Mouse (Mus musculus) midbrain, embryonic 13.5 days (tissue): Measurements from ENCODE around the gene Crip2. TPM values are rescaled to one million over a fixed set of nuclear protein-coding genes. Genes with fewer than 3 reads are reported as not detected.

ENCODE experiments used
- ATAC-seq: fragments of 200-750 bp; cut with Nextera tagmentation; 2 replicates; pipeline ENCODE4 v1.8.0; 2017; ENCODE audit warnings: mild to moderate bottlenecking, moderate TSS enrichment, moderate library complexity
- H3K27ac ChIP-seq: fragments of 300-500 bp; sonication (generic); 2 replicates; pipeline ENCODE4 v1.5.1; 2015; ENCODE audit warnings: inconsistent platforms, mild to moderate bottlenecking, moderate library complexity
- H3K27me3 ChIP-seq: fragments of 300-500 bp; sonication (generic); 2 replicates; pipeline ENCODE4 v1.6.1; 2015; ENCODE audit warnings: mild to moderate bottlenecking, inconsistent platforms
- H3K36me3 ChIP-seq: fragments of 300-500 bp; sonication (generic); 2 replicates; pipeline ENCODE4 v1.6.1; 2015; ENCODE audit warnings: mild to moderate bottlenecking, inconsistent platforms
- H3K4me1 ChIP-seq: fragments of 300-500 bp; sonication (generic); replicated peaks from 2 replicates; pipeline ENCODE4 v1.6.1; 2015; ENCODE audit warnings: inconsistent platforms
- H3K4me2 ChIP-seq: fragments of 300-500 bp; sonication (generic); replicated peaks from 2 replicates; pipeline ENCODE4 v1.6.1; 2015; ENCODE audit warnings: moderate library complexity, mild to moderate bottlenecking, inconsistent platforms
- H3K4me3 ChIP-seq: fragments of 300-500 bp; sonication (generic); replicated peaks from 2 replicates; pipeline ENCODE4 v1.5.1; 2015; ENCODE audit warnings: mild to moderate bottlenecking, inconsistent platforms
- H3K9ac ChIP-seq: fragments of 300-500 bp; sonication (generic); replicated peaks from 2 replicates; pipeline ENCODE4 v1.6.1; 2015; ENCODE audit warnings: mild to moderate bottlenecking, inconsistent platforms
- H3K9me3 ChIP-seq: fragments of 300-500 bp; sonication (generic); 2 replicates; pipeline ENCODE4 v1.6.1; 2016; ENCODE audit warnings: mild to moderate bottlenecking, inconsistent platforms
- WGBS: fragments of 180-500 bp; shearing (Covaris S2); methylation state at CpG from one replicate; pipeline ENCODE4 v1.1.7; 2015; 5-methylcytosine and 5-hydroxymethylcytosine counted together
- polyA plus RNA-seq: library from polyadenylated mRNA; unstranded; fragments of >200 nt; fragmentation: Nextera tagmentation; extraction: Ambion mirVana; gene quantifications from 2 replicates; pipeline ENCODE4 v1.2.1, GENCODE M21; 2015

The Crip2 gene
- polyA plus RNA-seq, 1 experiment from 2014 or later = 360 TPM

DNA sequence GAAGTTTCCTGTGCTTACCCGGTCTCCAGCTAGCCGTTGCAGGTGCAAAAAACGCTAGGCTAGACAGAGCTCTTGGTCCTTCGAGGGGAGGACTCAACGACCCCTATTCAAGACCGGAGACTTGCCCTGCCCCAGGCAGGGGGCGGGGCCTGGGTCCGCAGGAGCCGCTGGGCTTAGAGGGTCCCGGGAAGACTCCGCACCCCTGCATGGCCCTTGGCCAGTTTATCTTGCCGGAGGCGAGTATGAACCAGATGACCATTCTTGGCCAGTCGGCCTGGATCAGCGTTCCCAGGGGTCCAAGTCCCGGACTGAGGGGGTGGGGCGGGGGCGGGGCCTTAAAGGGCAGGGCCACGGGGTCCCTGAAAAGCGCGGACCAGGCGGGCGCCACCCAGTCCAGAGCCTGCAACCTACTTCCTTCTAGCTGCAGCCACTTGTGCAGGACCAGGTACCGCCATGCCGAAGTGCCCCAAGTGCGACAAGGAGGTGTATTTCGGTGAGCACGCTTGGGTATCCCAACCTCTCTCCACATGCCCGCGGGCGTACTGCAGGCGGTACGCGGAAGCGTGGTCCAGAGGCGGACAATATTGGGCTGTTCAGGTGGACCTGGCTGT, 11.7 kb downstream of the Crip2 start:
- H3K27ac ChIP-seq = no peak overlapping the region
- H3K4me3 ChIP-seq = peak overlapping the region; percentile 39
- H3K9me3 ChIP-seq = no peaks in the 10 kb centered on the region
- peak overlapping the region; percentile 62 for H3K4me2 ChIP-seq
- peak overlapping the region; percentile 52 for H3K9ac ChIP-seq
- WGBS = 1% methylated on average over 36 of the region's 36 CpGs
- peaks cover 38% of the 10 kb centered on the region for H3K4me1 ChIP-seq
- H3K36me3 ChIP-seq = no peaks in the 10 kb centered on the region
- ATAC-seq = no peak
- H3K27me3 ChIP-seq = peaks cover 49% of the 10 kb centered on the region

DNA sequence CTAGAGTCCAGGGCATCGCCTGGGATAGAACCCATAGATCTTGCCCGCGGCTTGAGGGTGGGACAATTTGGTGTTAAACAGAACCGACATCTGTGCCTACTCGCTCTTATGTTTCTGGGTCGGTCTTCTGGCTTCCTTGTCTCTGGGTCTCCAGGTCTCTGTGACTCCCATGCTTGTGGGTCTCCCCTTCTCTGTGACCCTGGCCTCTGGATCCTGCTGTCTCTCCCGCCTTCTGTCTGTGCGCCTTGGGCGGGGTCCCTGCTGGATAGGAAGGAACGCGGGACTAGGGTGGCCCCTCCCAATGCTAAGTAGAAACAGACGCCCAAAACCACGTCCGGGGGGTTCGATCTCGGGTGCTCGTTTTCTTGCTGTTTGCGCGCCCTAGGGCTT, 12.2 kb downstream of the Crip2 start:
- peaks cover 49% of the 10 kb centered on the region for H3K27me3 ChIP-seq
- no peaks in the 10 kb centered on the region for H3K9me3 ChIP-seq
- no peaks in the 10 kb centered on the region for H3K36me3 ChIP-seq
- H3K9ac ChIP-seq = peak overlapping the region; percentile 52
- peaks cover 43% of the 10 kb centered on the region for H3K4me1 ChIP-seq
- WGBS = 28% methylated on average over 19 of the region's 19 CpGs
- no peak overlapping the region for H3K27ac ChIP-seq
- ATAC-seq = no peak
- peak overlapping the region; percentile 62 for H3K4me2 ChIP-seq
- peak overlapping the region; percentile 39 for H3K4me3 ChIP-seq

DNA sequence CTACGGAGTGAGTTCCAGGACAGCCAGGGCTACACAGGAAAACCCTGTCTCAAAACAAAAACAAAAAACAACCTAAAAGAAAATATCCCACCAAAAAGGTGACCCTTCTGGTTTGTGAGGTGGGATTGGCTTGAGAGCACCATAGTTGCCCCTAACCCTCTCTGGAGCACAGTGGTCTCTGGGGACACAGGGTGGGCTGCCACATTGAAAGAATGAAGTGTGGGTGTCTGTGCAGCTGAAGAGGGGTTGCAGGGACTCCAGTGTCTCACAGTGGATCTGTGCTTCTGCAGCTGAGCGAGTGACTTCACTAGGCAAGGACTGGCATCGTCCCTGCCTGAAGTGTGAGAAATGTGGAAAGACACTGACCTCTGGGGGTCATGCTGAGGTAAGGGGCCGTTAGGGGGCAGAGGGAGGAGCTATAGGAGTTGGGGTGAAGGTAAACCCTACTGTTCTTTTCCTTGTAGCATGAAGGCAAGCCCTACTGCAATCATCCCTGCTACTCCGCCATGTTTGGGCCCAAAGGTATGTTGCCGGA, 13.0 kb downstream of the Crip2 start:
- WGBS = 79% methylated on average over 6 of the region's 6 CpGs
- Histone ChIP-seq H3K27ac (no peak overlapping the region), H3K9ac (no peak overlapping the region), H3K4me1 (peaks cover 42% of the 10 kb centered on the region), H3K9me3 (no peaks in the 10 kb centered on the region), H3K27me3 (peaks cover 49% of the 10 kb centered on the region), H3K4me3 (no peak overlapping the region), H3K4me2 (no peak overlapping the region), H3K36me3 (no peaks in the 10 kb centered on the region)
- no peak for ATAC-seq

DNA sequence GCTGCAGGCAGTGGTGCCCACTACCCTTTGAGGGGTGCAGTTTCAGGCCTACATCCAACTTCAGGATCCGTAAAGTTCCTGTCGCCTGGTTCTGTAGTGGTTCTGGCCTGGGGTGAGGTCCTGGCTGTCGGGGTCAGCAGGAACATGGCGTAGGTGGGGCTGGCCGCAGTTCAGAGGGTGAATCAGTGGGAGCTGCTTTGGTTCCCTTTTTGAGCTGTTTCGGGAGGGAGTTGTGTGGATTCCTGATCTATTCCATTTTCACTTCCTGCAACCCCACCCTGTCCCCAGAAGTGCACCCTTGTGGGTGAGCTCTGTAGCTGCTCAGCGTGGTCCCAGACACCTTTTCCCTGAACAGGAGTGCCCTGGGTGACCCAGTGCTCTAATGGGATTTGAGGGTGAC, 13.9 kb downstream of the Crip2 start:
- Histone ChIP-seq H3K4me3 (no peak overlapping the region), H3K9me3 (no peaks in the 10 kb centered on the region), H3K9ac (no peak overlapping the region), H3K4me1 (peaks cover 33% of the 10 kb centered on the region), H3K4me2 (no peak overlapping the region), H3K36me3 (no peaks in the 10 kb centered on the region), H3K27ac (no peak overlapping the region), H3K27me3 (peaks cover 44% of the 10 kb centered on the region)
- no peak for ATAC-seq
- 91% methylated on average over 7 of the region's 7 CpGs for WGBS

DNA sequence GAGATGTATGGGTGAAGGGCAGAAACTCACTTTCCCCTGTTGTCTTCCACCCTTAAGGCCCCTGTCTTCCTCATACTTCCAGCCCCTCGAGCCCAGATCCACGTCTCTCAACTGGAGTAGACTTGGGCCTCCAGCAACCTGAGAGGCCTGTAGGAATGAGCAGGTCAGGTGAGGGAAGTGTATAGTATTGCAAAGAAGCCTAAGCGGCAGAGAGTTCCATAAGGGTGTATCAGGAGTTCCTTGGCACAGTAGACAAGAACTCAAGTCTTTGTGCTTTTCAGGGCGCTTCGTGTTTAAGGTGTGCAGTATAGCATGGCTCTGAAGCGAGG, 14.7 kb downstream of the Crip2 start:
- Histone ChIP-seq H3K9ac (no peak overlapping the region), H3K27ac (no peak overlapping the region), H3K27me3 (peaks cover 44% of the 10 kb centered on the region), H3K36me3 (no peaks in the 10 kb centered on the region), H3K4me3 (peak overlapping the region; percentile 62; the same call in 1 of the 2 replicates), H3K9me3 (no peaks in the 10 kb centered on the region), H3K4me2 (peak overlapping the region; percentile 91), H3K4me1 (peaks cover 33% of the 10 kb centered on the region)
- 83% methylated on average over 6 of the region's 6 CpGs for WGBS
- ATAC-seq = no peak

DNA sequence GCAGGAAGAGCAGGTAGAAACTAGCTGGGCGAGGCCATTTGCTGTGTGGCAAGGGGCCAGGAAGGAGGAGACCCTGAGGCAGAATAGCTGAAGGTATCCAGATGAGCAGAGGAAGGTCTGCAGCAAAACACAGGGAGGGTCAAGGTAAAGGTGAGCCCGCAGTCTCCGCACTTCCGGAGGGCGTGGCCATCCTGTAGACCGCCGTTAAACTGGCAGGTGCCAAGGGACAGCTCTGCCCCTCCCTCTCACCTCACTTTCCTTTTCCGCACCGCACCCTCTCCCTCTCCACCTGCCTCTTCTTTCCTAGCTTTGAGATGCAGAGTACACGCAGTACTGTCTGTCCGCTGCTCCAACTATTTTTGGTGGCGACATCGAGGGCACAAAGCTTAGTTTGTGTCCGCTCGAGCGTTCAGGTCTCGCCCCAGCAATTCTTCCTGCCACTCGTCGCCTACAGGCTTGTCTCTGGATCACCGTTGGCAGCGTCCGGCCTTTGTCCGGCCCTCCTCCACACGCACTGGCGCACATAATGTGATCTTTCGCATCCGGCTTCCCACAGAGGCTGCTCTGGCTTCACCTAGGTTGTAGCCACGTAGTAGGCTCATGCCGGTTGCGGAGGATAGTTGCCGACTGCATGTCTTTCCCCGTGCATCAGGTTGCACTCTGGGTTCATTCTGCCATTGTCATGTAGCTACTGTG, 15.2 kb downstream of the Crip2 start:
- Histone ChIP-seq H3K9me3 (no peaks in the 10 kb centered on the region), H3K4me3 (peak overlapping the region; percentile 62), H3K36me3 (no peaks in the 10 kb centered on the region), H3K9ac (peak overlapping the region; percentile 66), H3K4me2 (peak overlapping the region; percentile 91), H3K27me3 (peaks cover 41% of the 10 kb centered on the region), H3K4me1 (peaks cover 33% of the 10 kb centered on the region), H3K27ac (peak overlapping the region; percentile 59; the same call in 1 of the 2 replicates)
- ATAC-seq = peak; percentile 2
- 6% methylated on average over 32 of the region's 32 CpGs for WGBS

DNA sequence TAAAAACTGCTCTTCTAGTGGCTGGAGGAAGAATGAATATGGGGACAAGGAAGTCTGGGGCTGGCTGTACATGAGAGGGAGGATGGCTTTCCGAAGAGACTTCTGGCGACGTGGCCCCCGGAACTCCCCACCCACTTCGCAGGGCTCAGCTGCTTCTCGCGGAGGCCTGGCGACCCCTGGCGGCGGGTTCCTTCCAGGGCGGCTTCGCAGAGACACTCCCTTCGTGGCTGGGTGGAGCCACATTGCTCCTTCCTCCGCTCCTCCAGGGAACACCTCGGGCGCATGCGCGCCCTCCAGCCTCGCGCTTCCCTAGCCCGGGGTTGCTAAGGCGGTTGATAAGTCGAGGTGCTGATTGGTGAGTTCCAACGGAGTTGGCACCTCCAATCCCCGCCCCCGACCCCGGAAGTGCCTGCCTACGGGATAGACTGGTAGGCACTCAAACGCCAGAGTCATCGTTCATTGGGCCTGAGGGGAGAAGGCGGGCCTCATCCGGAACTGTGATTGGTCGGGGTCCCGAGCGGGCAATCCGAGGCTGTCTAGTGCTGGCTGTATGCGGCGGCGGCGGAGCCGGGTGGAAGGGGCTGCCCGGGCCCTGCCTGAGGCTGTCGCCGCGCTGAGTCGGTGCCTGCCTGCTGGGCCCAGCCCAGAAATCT, 16.0 kb downstream of the Crip2 start, which contains the start of gene Tedc1:
Tedc1 (plus strand) TSS at position 535 of the 653 bp plus-strand sequence.
- ATAC-seq = peak; percentile 98
- WGBS = under 1% methylated on average over 46 of the region's 46 CpGs
- peak within 1 kb of the TSS; percentile 62 for H3K4me3 ChIP-seq

DNA sequence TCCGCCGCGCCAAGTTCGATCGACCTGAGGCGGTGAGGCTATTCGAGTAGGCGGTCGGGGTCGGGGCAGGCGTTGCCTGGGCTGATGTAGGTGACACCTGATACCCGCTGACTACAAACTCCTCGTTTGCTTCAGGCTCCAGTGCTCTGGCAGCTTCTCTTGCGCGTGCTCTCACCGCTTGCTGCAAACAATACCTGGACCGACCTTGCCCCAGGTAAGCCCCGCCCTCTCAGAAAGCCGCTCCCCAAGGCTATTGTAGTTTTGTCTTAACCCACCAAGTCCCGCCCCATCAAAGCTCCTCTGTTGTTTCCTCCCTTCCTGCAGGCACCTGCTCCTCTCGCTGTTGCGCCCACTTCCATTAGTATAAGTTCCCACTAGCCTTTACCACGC, 16.5 kb downstream of the Crip2 start:
- WGBS = under 1% methylated on average over 23 of the region's 23 CpGs
- Histone ChIP-seq H3K4me2 (peak overlapping the region; percentile 91), H3K4me1 (peaks cover 29% of the 10 kb centered on the region), H3K9ac (peak overlapping the region; percentile 73), H3K9me3 (no peaks in the 10 kb centered on the region), H3K4me3 (peak overlapping the region; percentile 62), H3K27ac (no peak overlapping the region), H3K36me3 (peaks cover 4% of the 10 kb centered on the region; the same call in 1 of the 2 replicates), H3K27me3 (peaks cover 30% of the 10 kb centered on the region)
- ATAC-seq = no peak

More for the DNA sequence above, 16.0 kb downstream of the Crip2 start, which contains the start of gene Tedc1:
- Histone ChIP-seq H3K9ac (peak within 1 kb of the TSS; percentile 73), H3K4me2 (peak within 1 kb of the TSS; percentile 91), H3K36me3 (no peaks in the 10 kb centered on the region; the same call in 1 of the 2 replicates), H3K9me3 (no peaks in the 10 kb centered on the region), H3K4me1 (peaks cover 33% of the 10 kb centered on the region), H3K27ac (peak within 1 kb of the TSS; percentile 59; the same call in 1 of the 2 replicates), H3K27me3 (peaks cover 34% of the 10 kb centered on the region)

DNA sequence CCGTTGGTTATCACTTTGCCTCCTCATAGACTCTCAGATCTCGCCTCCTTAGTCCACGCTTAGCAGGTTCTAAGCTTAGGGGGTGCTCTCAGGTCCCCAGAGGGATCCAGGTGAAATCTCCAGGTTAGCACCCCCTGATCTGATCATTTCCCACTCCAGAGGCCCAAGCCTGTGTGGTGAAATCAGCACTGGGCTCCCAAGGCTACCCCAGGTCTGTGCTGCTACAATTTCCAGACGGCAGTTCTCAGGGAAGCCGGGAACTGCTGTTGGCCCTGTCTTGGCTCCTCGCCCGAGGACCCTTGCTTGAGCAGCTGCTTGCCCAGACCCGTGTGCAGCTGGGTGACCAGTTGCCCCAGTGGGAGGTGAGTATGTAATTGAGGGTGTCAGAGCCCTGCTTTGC, 17.0 kb downstream of the Crip2 start:
- no peaks in the 10 kb centered on the region for H3K9me3 ChIP-seq
- H3K27me3 ChIP-seq = peaks cover 25% of the 10 kb centered on the region
- H3K36me3 ChIP-seq = peaks cover 9% of the 10 kb centered on the region; the same call in 1 of the 2 replicates
- ATAC-seq = no peak
- 39% methylated on average over 8 of the region's 8 CpGs for WGBS
- H3K4me3 ChIP-seq = peak overlapping the region; percentile 62
- no peak overlapping the region for H3K27ac ChIP-seq
- H3K4me2 ChIP-seq = peak overlapping the region; percentile 91
- peaks cover 24% of the 10 kb centered on the region for H3K4me1 ChIP-seq
- H3K9ac ChIP-seq = peak overlapping the region; percentile 73

DNA sequence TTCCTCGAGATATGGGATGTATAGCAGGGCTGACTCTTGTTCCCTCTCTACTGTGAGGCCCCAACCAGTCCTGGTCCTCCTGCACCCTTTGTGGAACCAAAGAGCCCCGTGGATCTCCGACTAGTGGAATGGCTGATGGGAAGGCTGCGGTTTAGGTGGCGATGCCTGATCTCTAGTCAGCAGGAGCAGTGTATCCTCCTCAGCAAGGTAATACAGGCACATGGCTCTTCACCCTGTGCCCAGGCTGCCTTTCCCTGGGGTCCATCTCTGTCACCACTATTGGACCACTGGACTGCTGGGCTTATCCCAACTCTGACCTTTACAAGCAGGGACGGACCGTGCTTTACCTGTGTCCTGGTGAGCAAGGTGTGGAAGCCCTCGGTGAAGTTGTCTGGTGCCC, 17.5 kb downstream of the Crip2 start:
- Histone ChIP-seq H3K4me1 (peaks cover 20% of the 10 kb centered on the region), H3K27me3 (peaks cover 20% of the 10 kb centered on the region), H3K9ac (no peak overlapping the region), H3K4me3 (peak overlapping the region; percentile 62; the same call in 1 of the 2 replicates), H3K4me2 (peak overlapping the region; percentile 91), H3K36me3 (peaks cover 14% of the 10 kb centered on the region), H3K27ac (no peak overlapping the region), H3K9me3 (no peaks in the 10 kb centered on the region)
- WGBS = 92% methylated on average over 8 of the region's 8 CpGs
- no peak for ATAC-seq

DNA sequence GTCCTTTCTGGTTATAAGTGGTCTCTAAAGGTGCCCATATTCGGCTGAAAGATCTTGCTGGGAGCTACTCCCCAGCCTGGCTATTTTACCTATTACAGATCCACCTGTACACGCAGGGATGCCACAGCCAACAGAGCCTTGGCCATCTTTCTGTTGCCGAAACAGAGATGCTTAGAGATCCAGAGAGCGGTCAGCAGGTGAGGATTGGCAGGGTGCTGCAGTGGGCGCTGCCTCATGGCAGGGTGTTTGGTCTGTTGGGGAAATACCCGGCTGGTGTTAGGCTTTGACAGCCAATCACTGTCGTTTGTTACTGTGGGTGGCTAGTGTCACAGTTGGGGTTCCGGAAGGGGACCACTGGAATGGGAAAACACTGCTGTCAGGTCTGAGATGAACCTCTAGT, 17.9 kb downstream of the Crip2 start:
- no peak for ATAC-seq
- H3K9me3 ChIP-seq = no peaks in the 10 kb centered on the region
- peak overlapping the region; percentile 91; the same call in 1 of the 2 replicates for H3K4me2 ChIP-seq
- no peak overlapping the region for H3K9ac ChIP-seq
- peaks cover 20% of the 10 kb centered on the region for H3K4me1 ChIP-seq
- peaks cover 15% of the 10 kb centered on the region for H3K27me3 ChIP-seq
- no peak overlapping the region for H3K27ac ChIP-seq
- peaks cover 19% of the 10 kb centered on the region for H3K36me3 ChIP-seq
- H3K4me3 ChIP-seq = no peak overlapping the region
- WGBS = 91% methylated on average over 8 of the region's 8 CpGs

DNA sequence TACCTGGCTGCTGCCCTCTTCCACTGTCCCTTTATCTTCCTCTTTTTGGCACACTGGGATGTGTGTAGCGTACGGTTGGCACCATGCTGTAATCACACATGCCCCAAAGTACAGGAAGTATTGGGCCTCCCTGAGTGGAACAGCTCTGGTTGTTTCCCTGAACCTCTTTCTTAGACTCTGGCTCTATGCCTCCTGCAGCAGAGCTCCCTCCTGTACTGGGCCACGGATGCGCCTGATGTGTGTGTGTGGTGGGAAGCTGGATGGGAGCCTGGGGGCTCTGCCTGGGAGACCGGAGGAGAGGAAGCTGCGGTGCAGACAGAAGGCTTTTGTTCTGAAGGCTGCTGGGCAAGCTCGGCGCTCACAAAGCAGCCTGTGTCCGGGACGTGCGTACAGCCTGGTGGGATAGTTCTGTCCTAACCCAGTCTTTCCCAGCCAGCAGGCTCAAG, 23.5 kb downstream of the Crip2 start:
- H3K9me3 ChIP-seq = no peaks in the 10 kb centered on the region
- no peak overlapping the region for H3K4me2 ChIP-seq
- 84% methylated on average over 11 of the region's 11 CpGs for WGBS
- peak; percentile 74 for ATAC-seq
- no peaks in the 10 kb centered on the region for H3K4me1 ChIP-seq
- H3K27me3 ChIP-seq = no peaks in the 10 kb centered on the region
- H3K9ac ChIP-seq = no peak overlapping the region
- H3K27ac ChIP-seq = peak overlapping the region; percentile 70
- no peak overlapping the region for H3K4me3 ChIP-seq
- peaks cover 30% of the 10 kb centered on the region for H3K36me3 ChIP-seq
